Mouse (Mus musculus): ENCODE measurements at regions not wholly inside any gene's neighbourhood (a gene's known extent, or its start where the extent isn't known, plus 50 kb on each side); places are given as distances from the start of the nearest gene placed in this dataset.

DNA sequence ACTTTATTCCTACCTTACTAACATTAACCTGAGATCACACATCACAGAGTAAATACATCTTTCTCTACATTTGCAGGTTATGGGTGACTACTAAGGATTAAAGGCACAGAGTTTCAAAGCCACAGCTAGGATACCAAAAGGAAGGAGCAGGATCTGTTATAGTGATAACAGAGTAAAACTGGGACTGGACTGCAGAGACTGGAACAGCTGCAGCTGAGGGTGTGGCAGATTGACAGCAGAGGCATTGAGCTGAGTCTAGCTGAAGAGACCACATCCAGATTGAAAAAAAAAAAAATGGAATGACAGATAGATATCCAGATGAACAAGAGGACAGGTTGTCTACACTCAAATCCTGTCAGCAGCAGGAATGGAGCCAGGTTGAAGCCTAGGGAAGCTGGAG, 301.1 kb downstream of the Irs2 start:
- TF ChIP-seq CTCF (IDR thresholded peaks at IDR 0.05; ENCODE audit: low read depth) = no peak
- TF ChIP-seq EP300 (IDR thresholded peaks at IDR 0.05; ENCODE audit: low read depth) = no peak
